Comparison of ENCODE assay signal across 31 mouse cellular contexts in genomic region chr10:52246207-52246606, GRCm38 (mm10). TPM values are rescaled to one million over a fixed set of nuclear protein-coding genes. Genes with fewer than 3 reads are reported as not detected.
DNase-seq lines count a peak whose midpoint lies in the region; TF ChIP-seq lines count a peak whose summit lies in the region.
"Had no signal": no experiment of that assay in that cellular context is flagged by ENCODE, and none has a peak within 500 bp of the region (broad histone marks: within the 10 kb centered on the region; RNA-seq: fewer than 3 reads in every experiment).

No protein-coding gene starts in this region.

- no peak for TF ChIP-seq CTCF in E14TG2a.4 (conservative IDR thresholded peaks at IDR 0.05; ENCODE audit: low read length)
- no peak for TF ChIP-seq CTCF in ES-Bruce4 (IDR thresholded peaks at IDR 0.05; ENCODE audit: low read depth, low read length)

- peak overlapping the region; percentile 95 for H3K27ac ChIP-seq in ES-Bruce4 (ENCODE audit: insufficient read depth, low read length)
- H3K27ac ChIP-seq in ES-E14 (ENCODE audit: insufficient read depth, low read depth, low read length, poor library complexity, severe bottlenecking), result peak overlapping the region; percentile 84; the same call in 1 of the 2 replicates
- H3K27ac ChIP-seq: embryonic facial prominence, embryonic 13.5 days; embryonic facial prominence, embryonic 15.5 days; forebrain, embryonic 10.5 days; forebrain, embryonic 12.5 days had no signal

- H3K27me3 ChIP-seq in E14TG2a.4 (ENCODE audit: insufficient read depth, low read length) (no peaks in the 10 kb centered on the region), ES-Bruce4 (ENCODE audit: control insufficient read depth, insufficient read depth, low read length, poor library complexity, severe bottlenecking) (no peaks in the 10 kb centered on the region)
- H3K27me3 ChIP-seq: embryonic facial prominence, embryonic 13.5 days; embryonic facial prominence, embryonic 15.5 days; forebrain, embryonic 12.5 days had no signal

- in situ Hi-C loops in ES-E14 (cut with MboI; ENCODE audit: low sequenced_read_pairs in 2 of 2, unreplicated experiment in 2 of 2), result no loop called here

- no peak for TF ChIP-seq POLR2A in ES-Bruce4 (IDR thresholded peaks at IDR 0.05; ENCODE audit: insufficient read depth, low read length)

- H3K36me3 ChIP-seq in E14TG2a.4 (ENCODE audit: insufficient read depth, low read length), result peaks cover 14% of the 10 kb centered on the region
- no peaks in the 10 kb centered on the region for H3K36me3 ChIP-seq in ES-Bruce4 (ENCODE audit: control insufficient read depth, insufficient read depth, low read length, poor library complexity, severe bottlenecking)
- H3K36me3 ChIP-seq in ES-E14 (ENCODE audit: control insufficient read depth, insufficient read depth, low read length, poor library complexity, severe bottlenecking), result peaks cover 2% of the 10 kb centered on the region; the same call in 1 of the 2 replicates
- H3K36me3 ChIP-seq: embryonic facial prominence, embryonic 13.5 days; embryonic facial prominence, embryonic 15.5 days; forebrain, embryonic 12.5 days had no signal

- peaks cover 75% of the 10 kb centered on the region for H3K4me1 ChIP-seq in E14TG2a.4 (replicated peaks; ENCODE audit: low read depth, low read length)
- H3K4me1 ChIP-seq in ES-Bruce4 (ENCODE audit: control insufficient read depth, insufficient read depth, low read length), result no peaks in the 10 kb centered on the region
- peaks cover 6 to 13% of the 10 kb centered on the region in 2 experiments for H3K4me1 ChIP-seq in ES-E14 (ENCODE audit: control insufficient read depth in 2 of 2, insufficient read depth in 2 of 2, low read length in 2 of 2, poor library complexity in 1 of 2)
- H3K4me1 ChIP-seq: embryonic facial prominence, embryonic 15.5 days; forebrain, embryonic 12.5 days had no signal

- H3K9ac ChIP-seq in ES-Bruce4 (ENCODE audit: low read depth, poor library complexity, severe bottlenecking) (no peak overlapping the region), ES-E14 (ENCODE audit: insufficient read depth, low read depth, low read length, poor library complexity, severe bottlenecking) (no peak overlapping the region)
- H3K9ac ChIP-seq: embryonic facial prominence, embryonic 13.5 days; embryonic facial prominence, embryonic 15.5 days; forebrain, embryonic 12.5 days had no signal

- DNase-seq in ES-E14 (ENCODE audit: low read depth, low spot score) (no peak), ZHBTc4 (ENCODE audit: low read depth, low spot score) (peak; percentile 87)
- no peak for DNase-seq in spleen, postnatal 4 days (ENCODE audit: low spot score in 2 of 2)
- no peak for DNase-seq in yolk sac, embryonic 10.5 days (ENCODE audit: low spot score)
- DNase-seq in T-cell, adult 2 months (ENCODE audit: low spot score), result no peak
- DNase-seq: adrenal gland, adult 2 months; adrenal gland, postnatal 10 days; adrenal gland, postnatal 25 days; cerebellum, adult 11 months; cerebellum, adult 18-20 months; cerebellum, adult 8-10 months; cerebellum, adult 9-11 months; cerebellum, postnatal 14 days; cerebellum, postnatal 36 days; embryo, embryonic 11 days had no signal

- H3K4me3 ChIP-seq in E14TG2a.4 (replicated peaks; ENCODE audit: low read length) (peak overlapping the region; percentile 20), ES-Bruce4 (ENCODE audit: low read depth, low read length) (no peak overlapping the region), ES-E14 (ENCODE audit: insufficient read depth in 1 of 2, low read depth in 1 of 2, low read length in 2 of 2, poor library complexity in 1 of 2, severe bottlenecking in 1 of 2) (no peak overlapping the region)
- H3K4me3 ChIP-seq: embryonic facial prominence, embryonic 13.5 days; embryonic facial prominence, embryonic 15.5 days; erythroblast, embryonic 14.5 days; forebrain, embryonic 10.5 days; forebrain, embryonic 12.5 days had no signal

- peak; percentile 68; the same call in 1 of the 2 replicates for TF ChIP-seq EP300 in ES-Bruce4 (IDR thresholded peaks at IDR 0.05; ENCODE audit: insufficient read depth, low read depth, low read length)

- peaks cover 19% of the 10 kb centered on the region for H3K9me3 ChIP-seq in E14TG2a.4 (ENCODE audit: low read length)
- H3K9me3 ChIP-seq in ES-Bruce4 (replicated peaks; ENCODE audit: control insufficient read depth, insufficient read depth, low read length, poor library complexity, severe bottlenecking), result no peaks in the 10 kb centered on the region
- H3K9me3 ChIP-seq in ES-E14 (ENCODE audit: control insufficient read depth, insufficient read depth, low read depth, low read length), result no peaks in the 10 kb centered on the region
- H3K9me3 ChIP-seq: embryonic facial prominence, embryonic 13.5 days; embryonic facial prominence, embryonic 15.5 days; forebrain, embryonic 12.5 days had no signal

TF ChIP-seq in ES-E14, 5 proteins besides CTCF, POLR2A, EP300 and RAD21:
- TF ChIP-seq ZNF384 (IDR thresholded peaks at IDR 0.05; ENCODE audit: low read depth, low read length) (no peak), MAFK (IDR thresholded peaks at IDR 0.05; ENCODE audit: insufficient read depth, low read depth, low read length) (no peak), CHD2 (IDR thresholded peaks at IDR 0.05; ENCODE audit: low read depth, low read length) (peak; percentile 76)

RNA-seq across cellular contexts. Expression of gene Dcbld1, which starts 12.8 kb away (rescaled TPM):
- 19.7 and 20.4 TPM in 2 replicates for polyA plus RNA-seq in ES-Bruce4 (2011; ENCODE audit: insufficient read depth, insufficient read length, low read depth, missing spikeins)
- total RNA-seq in ES-E14 (2012; rRNA removed), result 32.5 and 33.2 TPM in 2 replicates
- total RNA-seq: common myeloid progenitor, adult 5-6 weeks had no signal

RNA-seq across cellular contexts. Expression of gene Ros1, which starts 51.2 kb away (rescaled TPM):
- polyA plus RNA-seq in ES-Bruce4 (2011; ENCODE audit: insufficient read depth, insufficient read length, low read depth, missing spikeins), result not detected in 2 replicates
- 0.04 TPM in 1 of 2 replicates, not detected in the other for total RNA-seq in ES-E14 (2012; rRNA removed)
- total RNA-seq: adrenal gland, adult 2 months; adrenal gland, postnatal 25 days; common myeloid progenitor, adult 5-6 weeks; MEL had no signal
- polyA plus RNA-seq: activated CD4-positive, CD25-positive, alpha-beta regulatory T cell, adult 4 months; adrenal gland, adult 2 months; brain, embryonic 14.5 days; C2C12; embryonic facial prominence, embryonic 11.5 days; embryonic facial prominence, embryonic 13.5 days; embryonic facial prominence, embryonic 15.5 days; erythroblast, embryonic 14.5 days; forebrain, embryonic 10.5 days; forebrain, embryonic 12.5 days; forebrain, embryonic 14.5 days; forebrain, embryonic 16.5 days; frontal cortex, adult 2 months had no signal
